Mouse (Mus musculus): ENCODE data around the gene Elovl7. TPM values are rescaled to one million over a fixed set of nuclear protein-coding genes. Genes with fewer than 3 reads are reported as not detected.
A peak's percentile ranks its signal among the peaks of the same experiment; 100 is the strongest.

The Elovl7 gene
- 3.6 and 3.7 TPM in 2 replicates for polyA plus RNA-seq (2015; fragmentation: Nextera tagmentation; extraction: Ambion mirVana)

- 2% methylated on average over 29 of the region's 40 CpGs for WGBS (ENCODE audit: insufficient replicate concordance)
- H3K4me1 ChIP-seq (ENCODE audit: insufficient read depth): peaks cover 15% of the 10 kb centered on the region
- H3K27ac ChIP-seq (ENCODE audit: low read depth): peak within 1 kb of the TSS; percentile 45; the same call in 1 of the 2 replicates
- H3K4me2 ChIP-seq (ENCODE audit: low read depth, low read length): peak within 1 kb of the TSS; percentile 92
- H3K4me3 ChIP-seq (ENCODE audit: low read depth, low read length): peak within 1 kb of the TSS; percentile 78
- H3K36me3 ChIP-seq (replicated peaks; ENCODE audit: insufficient read depth, low read length): no peaks in the 10 kb centered on the region
- ATAC-seq (peak; percentile 98), DNase-seq (peak; percentile 89)
- peaks cover 10% of the 10 kb centered on the region for H3K27me3 ChIP-seq (ENCODE audit: insufficient read depth, low read length)
- TF ChIP-seq CTCF (IDR thresholded peaks at IDR 0.05; ENCODE audit: low read depth) (peak; percentile 36), EP300 (IDR thresholded peaks at IDR 0.05; ENCODE audit: low read depth) (no peak)
- no peaks in the 10 kb centered on the region for H3K9me3 ChIP-seq (ENCODE audit: low read length)
- H3K9ac ChIP-seq (replicated peaks): peak within 1 kb of the TSS; percentile 69
These were observed at the start of gene Elovl7 for GRCm38 (mm10) chr13:108214081-108214484. Gene Elovl7 (plus strand): TSS chr13:108214404.

- H3K9ac ChIP-seq (replicated peaks): no peak overlapping the region
- no peaks in the 10 kb centered on the region for H3K9me3 ChIP-seq (ENCODE audit: low read length)
- no peak for ATAC-seq
- H3K4me2 ChIP-seq (ENCODE audit: low read depth, low read length): no peak overlapping the region
- 79% methylated on average over 3 of the region's 3 CpGs for WGBS (ENCODE audit: insufficient replicate concordance)
- H3K27ac ChIP-seq (ENCODE audit: low read depth): no peak overlapping the region
- H3K27me3 ChIP-seq (ENCODE audit: insufficient read depth, low read length): no peaks in the 10 kb centered on the region
- TF ChIP-seq CTCF (IDR thresholded peaks at IDR 0.05; ENCODE audit: low read depth) (no peak), EP300 (IDR thresholded peaks at IDR 0.05; ENCODE audit: low read depth) (no peak)
- DNase-seq: no peak
- peaks cover 3% of the 10 kb centered on the region; the same call in 1 of the 2 replicates for H3K4me1 ChIP-seq (ENCODE audit: insufficient read depth)
- H3K36me3 ChIP-seq (replicated peaks; ENCODE audit: insufficient read depth, low read length): peaks cover 5% of the 10 kb centered on the region
- no peak overlapping the region for H3K4me3 ChIP-seq (ENCODE audit: low read depth, low read length)
These were observed 49.6 kb upstream of the Elovl7 start for GRCm38 (mm10) chr13:108164621-108165020.

- Histone ChIP-seq H3K4me3 (ENCODE audit: low read depth, low read length) (no peak overlapping the region), H3K36me3 (replicated peaks; ENCODE audit: insufficient read depth, low read length) (peaks cover 25% of the 10 kb centered on the region), H3K4me1 (ENCODE audit: insufficient read depth) (no peaks in the 10 kb centered on the region), H3K9ac (replicated peaks) (no peak overlapping the region), H3K27me3 (ENCODE audit: insufficient read depth, low read length) (no peaks in the 10 kb centered on the region), H3K27ac (ENCODE audit: low read depth) (no peak overlapping the region), H3K4me2 (ENCODE audit: low read depth, low read length) (no peak overlapping the region), H3K9me3 (ENCODE audit: low read length) (no peaks in the 10 kb centered on the region)
- no peak for TF ChIP-seq EP300 (IDR thresholded peaks at IDR 0.05; ENCODE audit: low read depth)
- TF ChIP-seq CTCF (IDR thresholded peaks at IDR 0.05; ENCODE audit: low read depth): no peak
- DNase-seq: no peak
- 90% methylated on average over 1 of the region's 1 CpGs for WGBS (ENCODE audit: insufficient replicate concordance)
- ATAC-seq: no peak
These were observed 44.2 kb upstream of the Elovl7 start for GRCm38 (mm10) chr13:108170002-108170401.

GRCm38 (mm10) chr13:108170511-108170910, 43.7 kb upstream of the Elovl7 start:
- Histone ChIP-seq H3K9ac (replicated peaks) (no peak overlapping the region), H3K27ac (ENCODE audit: low read depth) (no peak overlapping the region), H3K36me3 (replicated peaks; ENCODE audit: insufficient read depth, low read length) (peaks cover 25% of the 10 kb centered on the region), H3K4me1 (ENCODE audit: insufficient read depth) (no peaks in the 10 kb centered on the region), H3K27me3 (ENCODE audit: insufficient read depth, low read length) (no peaks in the 10 kb centered on the region), H3K4me2 (ENCODE audit: low read depth, low read length) (no peak overlapping the region), H3K4me3 (ENCODE audit: low read depth, low read length) (no peak overlapping the region), H3K9me3 (ENCODE audit: low read length) (no peaks in the 10 kb centered on the region)
- no peak for DNase-seq
- TF ChIP-seq CTCF (IDR thresholded peaks at IDR 0.05; ENCODE audit: low read depth) (no peak), EP300 (IDR thresholded peaks at IDR 0.05; ENCODE audit: low read depth) (no peak)
- no peak for ATAC-seq
- 80% methylated on average over 8 of the region's 8 CpGs for WGBS (ENCODE audit: insufficient replicate concordance)

GRCm38 (mm10) chr13:108179618-108180017, 34.6 kb upstream of the Elovl7 start:
- Histone ChIP-seq H3K36me3 (replicated peaks; ENCODE audit: insufficient read depth, low read length) (peaks cover 20% of the 10 kb centered on the region), H3K27me3 (ENCODE audit: insufficient read depth, low read length) (no peaks in the 10 kb centered on the region), H3K9me3 (ENCODE audit: low read length) (no peaks in the 10 kb centered on the region), H3K27ac (ENCODE audit: low read depth) (no peak overlapping the region), H3K4me1 (ENCODE audit: insufficient read depth) (no peaks in the 10 kb centered on the region), H3K4me3 (ENCODE audit: low read depth, low read length) (no peak overlapping the region), H3K9ac (replicated peaks) (no peak overlapping the region), H3K4me2 (ENCODE audit: low read depth, low read length) (no peak overlapping the region)
- TF ChIP-seq EP300 (IDR thresholded peaks at IDR 0.05; ENCODE audit: low read depth) (no peak), CTCF (IDR thresholded peaks at IDR 0.05; ENCODE audit: low read depth) (no peak)
- 51% methylated on average over 8 of the region's 8 CpGs for whole genome bisulfite sequencing (ENCODE audit: insufficient replicate concordance)
- no peak for ATAC-seq
- no peak for DNase-seq

- Histone ChIP-seq H3K4me1 (ENCODE audit: insufficient read depth) (no peaks in the 10 kb centered on the region), H3K27ac (ENCODE audit: low read depth) (no peak overlapping the region), H3K9ac (replicated peaks) (no peak overlapping the region), H3K9me3 (ENCODE audit: low read length) (no peaks in the 10 kb centered on the region), H3K4me3 (ENCODE audit: low read depth, low read length) (no peak overlapping the region), H3K36me3 (replicated peaks; ENCODE audit: insufficient read depth, low read length) (peaks cover 25% of the 10 kb centered on the region), H3K27me3 (ENCODE audit: insufficient read depth, low read length) (no peaks in the 10 kb centered on the region), H3K4me2 (ENCODE audit: low read depth, low read length) (no peak overlapping the region)
- no peak for DNase-seq
- no peak for TF ChIP-seq EP300 (IDR thresholded peaks at IDR 0.05; ENCODE audit: low read depth)
- no peak for TF ChIP-seq CTCF (IDR thresholded peaks at IDR 0.05; ENCODE audit: low read depth)
- WGBS (ENCODE audit: insufficient replicate concordance): 59% methylated on average over 5 of the region's 5 CpGs
- no peak for ATAC-seq
These were observed 33.4 kb upstream of the Elovl7 start for GRCm38 (mm10) chr13:108180821-108181220.

Data from liver, postnatal 0 days (tissue).